Mouse (Mus musculus) cerebellum, postnatal 14 days (tissue): ENCODE results near the gene Tdpoz2.
"Not testable (repeated sequence)": the region's sequence is repeated elsewhere in the genome, so short reads cannot be mapped to it uniquely, and the experiment has no call there.

Experiments used
- DNase-seq, 2 experiments: peaks; one replicate each; pipeline ENCODE4 v3.0.0; 2021; ENCODE audit warnings: mixed read lengths in 2 of 2

Gene Tdpoz2

DNA sequence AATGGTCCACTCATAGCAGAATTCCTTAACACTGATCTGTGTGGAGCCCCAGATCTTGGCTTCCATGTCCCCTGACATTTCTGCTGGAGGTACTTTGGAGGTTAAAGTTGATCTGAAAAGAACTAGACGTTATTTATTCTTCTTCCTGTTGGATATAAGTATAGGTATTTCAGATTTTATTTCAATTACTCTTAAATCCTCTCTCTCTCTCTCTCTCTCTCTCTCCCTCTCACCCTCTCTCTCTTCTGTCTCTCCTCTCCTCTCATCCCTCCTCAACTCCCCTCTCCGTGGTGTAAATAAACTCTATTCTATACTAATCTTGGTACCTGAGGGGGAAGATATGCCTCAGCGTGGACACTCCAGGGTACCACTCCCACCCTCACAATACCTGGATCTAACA, at the start of gene Tdpoz2:
Gene Tdpoz2 (minus strand): TSS at position 101 of the 400 bp plus-strand sequence.
- no peak for DNase-seq

DNA sequence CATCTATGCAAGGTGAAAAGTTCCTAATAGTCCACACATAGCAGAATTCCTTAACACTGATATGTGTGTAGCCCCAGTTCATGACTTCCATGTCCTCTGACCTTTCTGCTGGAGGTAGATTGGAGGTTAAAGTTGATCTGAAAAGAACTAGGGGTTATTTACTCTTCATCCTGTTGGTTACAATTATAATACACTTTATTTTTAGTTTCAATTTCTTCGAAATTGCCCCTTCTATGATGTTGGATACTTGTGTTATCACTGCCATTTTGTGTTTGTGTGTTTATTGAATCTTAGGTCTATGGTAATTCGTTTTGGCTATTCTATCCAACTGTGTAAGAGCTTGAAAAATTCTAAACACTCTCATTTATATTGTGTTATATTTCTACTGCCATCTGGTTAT, 40.5 kb upstream of the Tdpoz2 start, which contains the start of gene Gm37596:
Gene Gm37596 (minus strand): TSS at position 101 of the 400 bp plus-strand sequence.
- DNase-seq: not testable (repeated sequence)

DNA sequence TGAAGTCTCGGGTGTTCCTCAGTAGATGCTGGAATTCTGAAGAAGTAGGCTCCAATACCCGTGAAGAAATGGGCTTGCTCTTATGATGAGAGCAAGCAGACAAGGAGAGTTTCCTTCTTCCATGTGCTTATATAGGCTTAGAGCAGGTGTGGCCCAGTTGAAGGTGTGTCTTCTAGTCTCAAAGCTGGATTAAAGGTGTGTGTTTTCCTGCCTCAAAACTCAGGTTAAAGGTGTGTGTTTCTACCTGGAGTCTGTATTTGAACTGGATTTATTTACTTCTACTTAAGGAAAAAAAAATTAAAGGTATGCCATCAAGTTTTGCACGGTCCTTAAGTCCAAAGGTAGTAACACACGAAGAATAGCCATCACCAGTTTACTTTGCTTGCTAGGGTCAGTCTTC, 23.7 kb upstream of the Tdpoz2 start, which contains the start of gene Tdpoz1:
Gene Tdpoz1 (minus strand): TSS at position 101 of the 400 bp plus-strand sequence.
- not testable (repeated sequence) for DNase-seq

DNA sequence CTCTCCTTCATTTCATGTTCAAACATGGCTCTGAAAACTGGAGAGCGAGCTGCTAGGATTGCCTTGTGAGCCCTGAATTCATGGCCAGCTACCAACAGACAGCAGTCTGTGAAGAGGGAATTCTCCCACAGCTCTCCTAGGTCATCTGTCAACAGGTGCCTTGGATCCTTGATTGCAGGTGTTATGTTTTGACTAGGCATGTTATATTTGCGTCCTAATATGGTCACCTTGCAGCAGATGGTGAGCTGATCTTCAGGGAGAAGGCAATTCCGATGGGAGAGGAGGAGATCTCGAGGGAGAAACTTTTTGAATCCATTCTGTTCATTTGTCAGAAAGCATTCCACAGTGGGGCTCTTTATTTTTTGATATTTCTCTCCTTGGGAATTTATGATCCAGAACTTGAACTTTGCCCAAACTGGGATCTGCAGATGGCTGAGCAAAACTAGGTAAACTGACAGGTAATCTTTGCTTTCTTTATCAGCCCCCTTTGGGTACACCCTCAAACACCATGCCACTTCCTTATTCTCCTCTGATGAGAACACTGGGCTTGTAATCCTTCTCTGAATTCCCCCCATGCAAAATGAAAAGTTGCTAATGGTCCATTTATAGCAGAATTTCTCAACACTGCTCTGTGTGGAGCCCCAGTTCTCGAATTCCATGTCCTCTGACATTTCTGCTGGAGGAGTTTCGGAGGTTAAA, 18.5 kb upstream of the Tdpoz2 start:
- not testable (repeated sequence) for DNase-seq

DNA sequence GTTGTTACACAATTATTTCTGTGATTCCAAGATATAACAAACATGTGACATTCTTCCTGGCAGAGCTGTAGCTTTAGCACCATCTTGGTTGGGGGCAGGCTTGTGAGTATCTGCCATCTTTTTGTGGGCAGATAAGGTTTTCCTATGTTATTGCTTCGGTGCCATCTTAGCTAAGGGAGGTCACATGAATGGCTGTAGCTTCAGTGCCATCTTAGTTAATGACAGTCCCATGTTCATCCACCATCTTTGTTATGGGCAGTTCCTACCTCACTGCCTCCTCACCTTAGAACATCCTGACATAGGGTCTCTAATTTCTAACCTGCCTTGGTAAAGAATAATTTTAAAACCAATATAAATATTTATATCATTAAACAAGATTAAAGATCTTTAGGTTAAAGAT, 1.8 kb upstream of the Tdpoz2 start:
- no peak for DNase-seq

DNA sequence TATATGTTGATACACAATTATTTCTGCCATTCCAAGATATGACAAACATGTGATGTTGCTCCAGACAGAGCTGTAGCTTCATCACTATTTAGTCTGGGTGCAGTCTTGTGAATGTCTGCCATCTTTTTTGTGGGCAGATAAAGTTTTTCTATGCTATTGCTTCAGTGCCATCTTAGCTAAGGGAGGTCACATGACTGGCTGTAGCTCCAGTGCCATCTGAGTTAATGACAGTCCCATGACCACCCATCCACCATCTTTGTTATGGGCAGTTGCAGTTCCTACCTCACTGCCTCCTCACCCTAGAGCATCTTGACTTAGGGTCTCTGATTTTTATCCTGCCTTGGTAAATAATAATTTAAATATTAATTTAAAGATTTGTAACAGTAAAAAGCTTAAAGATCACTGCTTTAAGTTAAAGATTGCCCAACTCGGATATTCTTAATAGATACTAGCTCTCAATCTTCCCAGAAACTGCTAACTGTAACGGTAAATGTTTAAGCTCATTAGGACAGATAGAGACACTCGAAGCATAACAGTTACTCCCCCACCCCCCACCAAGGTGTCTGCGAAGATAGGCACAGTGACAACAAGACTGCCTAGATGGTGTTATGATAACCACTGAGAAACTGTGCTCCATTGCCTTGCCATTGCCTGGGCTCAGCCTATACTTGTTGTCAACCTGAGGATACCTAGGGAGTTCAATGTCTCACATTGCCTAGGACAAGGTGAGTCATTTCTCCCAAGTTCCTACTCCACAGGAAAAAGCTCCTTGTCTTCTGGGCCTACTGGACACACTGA, 21.4 kb downstream of the Tdpoz2 start:
- DNase-seq: not testable (repeated sequence)

DNA sequence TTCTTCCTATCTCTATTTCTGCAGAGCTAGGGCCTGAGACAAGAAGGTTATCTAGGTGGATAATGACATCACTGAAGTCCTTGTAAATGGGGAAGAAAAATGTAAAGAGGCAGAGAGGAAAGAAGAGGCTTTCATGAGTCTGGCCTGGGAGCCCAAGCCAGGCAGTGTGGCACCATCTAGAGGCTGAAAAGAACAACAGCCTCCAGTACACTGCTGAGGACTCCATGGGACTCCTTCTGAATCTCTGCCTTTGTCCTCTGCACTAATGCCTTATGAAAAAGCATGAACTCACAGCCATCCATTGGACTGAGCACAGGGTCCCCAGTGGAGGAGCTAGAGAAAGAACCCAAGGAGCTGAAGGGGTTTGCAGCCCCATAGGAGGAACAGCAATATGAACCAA, 43.5 kb downstream of the Tdpoz2 start:
- DNase-seq: peak in 1 of 2 experiments; percentile 7

DNA sequence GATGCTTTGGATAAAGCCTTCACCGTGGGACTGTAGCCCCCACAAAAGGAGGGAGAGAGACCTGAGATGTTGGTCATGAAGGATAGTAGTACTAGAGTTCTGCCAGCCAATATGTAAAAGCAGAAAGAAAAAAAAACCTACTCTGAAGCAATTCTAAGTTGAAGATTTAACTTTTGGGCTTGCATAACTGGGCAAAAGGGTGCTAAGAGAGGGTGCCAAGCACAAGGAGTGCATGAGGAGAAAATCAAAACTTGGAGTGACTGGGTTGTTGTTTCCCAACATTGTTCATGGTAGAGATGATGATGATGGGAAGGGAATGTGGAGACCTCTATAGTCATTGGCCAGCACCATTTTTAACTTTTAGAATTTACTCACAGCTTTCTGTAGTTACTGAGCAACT, 50.6 kb downstream of the Tdpoz2 start:
- DNase-seq: no peak
